Mouse (Mus musculus): ENCODE results near the gene Mylip. TPM values are rescaled to one million over a fixed set of nuclear protein-coding genes. Genes with fewer than 3 reads are reported as not detected.

Mylip gene
- polyA plus RNA-seq, 1 experiment, result 2.4 TPM

- no peak for TF ChIP-seq GATA1 (IDR thresholded peaks at IDR 0.05; ENCODE audit: low read length)
- TF ChIP-seq TAL1 (IDR thresholded peaks at IDR 0.05; ENCODE audit: low read length), result no peak
- Histone ChIP-seq H3K4me3 (replicated peaks) (no peak overlapping the region), H3K36me3 (ENCODE audit: control insufficient read depth) (peaks cover 80% of the 10 kb centered on the region), H3K4me1 (ENCODE audit: control insufficient read depth) (peaks cover 35% of the 10 kb centered on the region), H3K27me3 (ENCODE audit: control insufficient read depth) (peaks cover 18% of the 10 kb centered on the region), H3K9me3 (ENCODE audit: control insufficient read depth, low read length) (peaks cover 15% of the 10 kb centered on the region)
These were observed 21.4 kb downstream of the Mylip start for GRCm38 (mm10) chr13:45410936-45411335.

DNA sequence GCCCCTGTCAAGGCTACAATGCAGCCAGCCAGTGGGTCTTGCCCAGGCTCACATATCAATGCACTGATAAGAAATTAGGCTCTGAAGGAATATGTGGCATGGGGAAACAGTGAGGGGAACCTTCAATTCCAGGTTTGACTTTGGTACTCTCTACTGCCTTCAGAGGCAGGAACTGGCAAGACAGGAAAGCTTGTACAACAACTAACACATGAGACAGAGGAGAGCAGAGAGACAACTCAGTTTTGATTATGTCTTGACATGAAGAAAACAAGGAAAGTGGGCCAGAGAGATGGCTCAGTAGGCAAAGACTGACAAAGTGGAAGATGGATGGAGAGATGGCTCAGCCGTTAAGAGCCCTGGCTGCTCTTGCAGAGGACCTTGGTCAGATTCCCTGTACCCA lies 23.5 kb downstream of the Mylip start:
- peaks cover 15% of the 10 kb centered on the region for H3K9me3 ChIP-seq (ENCODE audit: control insufficient read depth, low read length)
- H3K4me1 ChIP-seq (ENCODE audit: control insufficient read depth), result peaks cover 15% of the 10 kb centered on the region
- peaks cover 59% of the 10 kb centered on the region for H3K36me3 ChIP-seq (ENCODE audit: control insufficient read depth)
- TF ChIP-seq GATA1 (IDR thresholded peaks at IDR 0.05; ENCODE audit: low read length) (no peak), TAL1 (IDR thresholded peaks at IDR 0.05; ENCODE audit: low read length) (no peak)
- no peak overlapping the region for H3K4me3 ChIP-seq (replicated peaks)
- H3K27me3 ChIP-seq (ENCODE audit: control insufficient read depth), result peaks cover 39% of the 10 kb centered on the region

GRCm38 (mm10) chr13:45414031-45414430 lies 24.5 kb downstream of the Mylip start:
- no peak for TF ChIP-seq GATA1 (IDR thresholded peaks at IDR 0.05; ENCODE audit: low read length)
- TF ChIP-seq TAL1 (IDR thresholded peaks at IDR 0.05; ENCODE audit: low read length), result no peak
- H3K27me3 ChIP-seq (ENCODE audit: control insufficient read depth), result peaks cover 45% of the 10 kb centered on the region
- H3K36me3 ChIP-seq (ENCODE audit: control insufficient read depth), result peaks cover 49% of the 10 kb centered on the region
- peaks cover 11% of the 10 kb centered on the region for H3K9me3 ChIP-seq (ENCODE audit: control insufficient read depth, low read length)
- H3K4me1 ChIP-seq (ENCODE audit: control insufficient read depth), result peaks cover 9% of the 10 kb centered on the region
- no peak overlapping the region for H3K4me3 ChIP-seq (replicated peaks)

GRCm38 (mm10) chr13:45416621-45417057 lies 27.1 kb downstream of the Mylip start:
- TF ChIP-seq TAL1 (IDR thresholded peaks at IDR 0.05; ENCODE audit: low read length) (no peak), GATA1 (IDR thresholded peaks at IDR 0.05; ENCODE audit: low read length) (no peak)
- Histone ChIP-seq H3K9me3 (ENCODE audit: control insufficient read depth, low read length) (peaks cover 11% of the 10 kb centered on the region), H3K27me3 (ENCODE audit: control insufficient read depth) (peaks cover 66% of the 10 kb centered on the region), H3K4me1 (ENCODE audit: control insufficient read depth) (peaks cover 5% of the 10 kb centered on the region), H3K36me3 (ENCODE audit: control insufficient read depth) (peaks cover 23% of the 10 kb centered on the region), H3K4me3 (replicated peaks) (no peak overlapping the region)

GRCm38 (mm10) chr13:45418986-45419385 lies 29.4 kb downstream of the Mylip start:
- Histone ChIP-seq H3K27me3 (ENCODE audit: control insufficient read depth) (peaks cover 79% of the 10 kb centered on the region), H3K9me3 (ENCODE audit: control insufficient read depth, low read length) (no peaks in the 10 kb centered on the region), H3K36me3 (ENCODE audit: control insufficient read depth) (no peaks in the 10 kb centered on the region), H3K4me3 (replicated peaks) (no peak overlapping the region), H3K4me1 (ENCODE audit: control insufficient read depth) (no peaks in the 10 kb centered on the region)
- TF ChIP-seq GATA1 (IDR thresholded peaks at IDR 0.05; ENCODE audit: low read length) (no peak), TAL1 (IDR thresholded peaks at IDR 0.05; ENCODE audit: low read length) (no peak)

DNA sequence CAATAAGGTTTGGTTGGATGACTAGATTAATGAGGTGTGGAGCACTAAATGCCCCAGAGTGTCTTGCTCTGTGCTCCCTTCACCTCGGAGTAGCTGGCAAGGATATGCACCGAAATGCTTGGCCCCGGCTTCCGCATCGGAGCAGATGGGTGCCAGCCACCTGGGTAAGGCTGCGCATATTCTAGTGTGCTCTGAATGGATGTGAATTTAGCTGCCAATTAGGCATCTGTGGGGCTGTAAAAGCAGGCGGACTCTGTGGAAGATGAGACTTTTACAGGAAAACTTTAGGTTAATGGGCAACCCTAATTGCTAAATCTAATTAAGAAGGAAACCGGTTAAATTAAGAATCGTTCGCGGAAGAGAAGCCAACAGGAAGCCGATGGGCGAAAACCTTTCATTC lies 32.7 kb downstream of the Mylip start:
- H3K4me3 ChIP-seq (replicated peaks), result no peak overlapping the region
- H3K36me3 ChIP-seq (ENCODE audit: control insufficient read depth), result no peaks in the 10 kb centered on the region
- peaks cover 61% of the 10 kb centered on the region for H3K27me3 ChIP-seq (ENCODE audit: control insufficient read depth)
- TF ChIP-seq TAL1 (IDR thresholded peaks at IDR 0.05; ENCODE audit: low read length) (no peak), GATA1 (IDR thresholded peaks at IDR 0.05; ENCODE audit: low read length) (no peak)
- H3K9me3 ChIP-seq (ENCODE audit: control insufficient read depth, low read length), result no peaks in the 10 kb centered on the region
- no peaks in the 10 kb centered on the region for H3K4me1 ChIP-seq (ENCODE audit: control insufficient read depth)

DNA sequence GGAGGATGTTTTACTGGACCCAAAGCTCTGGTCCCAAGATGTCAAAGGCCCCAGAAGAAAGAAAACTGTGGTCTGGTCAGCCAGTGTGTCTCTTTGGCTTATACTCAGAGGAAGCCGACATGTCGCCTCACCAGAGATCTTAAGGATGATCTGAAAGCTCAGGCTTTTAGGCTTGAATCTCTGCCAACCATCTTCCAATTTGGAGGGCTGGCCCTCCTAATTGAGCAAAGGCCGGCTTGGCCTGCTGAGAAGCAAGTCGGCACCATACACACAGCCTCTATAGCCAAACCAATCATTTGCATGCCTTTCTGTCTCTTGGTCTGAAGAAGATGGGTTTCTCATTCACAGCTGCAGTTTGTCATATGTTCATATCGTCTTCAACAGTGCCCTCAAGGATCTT lies 33.2 kb downstream of the Mylip start:
- Histone ChIP-seq H3K36me3 (ENCODE audit: control insufficient read depth) (no peaks in the 10 kb centered on the region), H3K4me1 (ENCODE audit: control insufficient read depth) (no peaks in the 10 kb centered on the region), H3K9me3 (ENCODE audit: control insufficient read depth, low read length) (no peaks in the 10 kb centered on the region), H3K4me3 (replicated peaks) (no peak overlapping the region), H3K27me3 (ENCODE audit: control insufficient read depth) (peaks cover 57% of the 10 kb centered on the region)
- TF ChIP-seq TAL1 (IDR thresholded peaks at IDR 0.05; ENCODE audit: low read length) (no peak), GATA1 (IDR thresholded peaks at IDR 0.05; ENCODE audit: low read length) (no peak)

- Histone ChIP-seq H3K4me1 (ENCODE audit: control insufficient read depth) (no peaks in the 10 kb centered on the region), H3K27me3 (ENCODE audit: control insufficient read depth) (peaks cover 50% of the 10 kb centered on the region), H3K36me3 (ENCODE audit: control insufficient read depth) (no peaks in the 10 kb centered on the region), H3K4me3 (replicated peaks) (no peak overlapping the region), H3K9me3 (ENCODE audit: control insufficient read depth, low read length) (no peaks in the 10 kb centered on the region)
- TF ChIP-seq TAL1 (IDR thresholded peaks at IDR 0.05; ENCODE audit: low read length), result no peak
- TF ChIP-seq GATA1 (IDR thresholded peaks at IDR 0.05; ENCODE audit: low read length), result no peak
These were observed 34.4 kb downstream of the Mylip start for GRCm38 (mm10) chr13:45423905-45424304.

- TF ChIP-seq GATA1 (IDR thresholded peaks at IDR 0.05; ENCODE audit: low read length) (no peak), TAL1 (IDR thresholded peaks at IDR 0.05; ENCODE audit: low read length) (no peak)
- Histone ChIP-seq H3K27me3 (ENCODE audit: control insufficient read depth) (peaks cover 20% of the 10 kb centered on the region), H3K4me3 (replicated peaks) (no peak overlapping the region), H3K4me1 (ENCODE audit: control insufficient read depth) (no peaks in the 10 kb centered on the region), H3K9me3 (ENCODE audit: control insufficient read depth, low read length) (no peaks in the 10 kb centered on the region), H3K36me3 (ENCODE audit: control insufficient read depth) (no peaks in the 10 kb centered on the region)
These were observed 39.7 kb downstream of the Mylip start for GRCm38 (mm10) chr13:45429239-45429638.

- Histone ChIP-seq H3K4me3 (replicated peaks) (no peak overlapping the region), H3K27me3 (ENCODE audit: control insufficient read depth) (peaks cover 21% of the 10 kb centered on the region), H3K4me1 (ENCODE audit: control insufficient read depth) (peaks cover 9% of the 10 kb centered on the region), H3K36me3 (ENCODE audit: control insufficient read depth) (no peaks in the 10 kb centered on the region), H3K9me3 (ENCODE audit: control insufficient read depth, low read length) (no peaks in the 10 kb centered on the region)
- TF ChIP-seq GATA1 (IDR thresholded peaks at IDR 0.05; ENCODE audit: low read length) (no peak), TAL1 (IDR thresholded peaks at IDR 0.05; ENCODE audit: low read length) (no peak)
These were observed 47.6 kb downstream of the Mylip start for GRCm38 (mm10) chr13:45437134-45437533.

Data from erythroblast, embryonic 14.5 days (primary cell).